Mouse (Mus musculus) T-helper 17 cell (primary cell): ENCODE results near the gene Gria2.

Experiments used
- in situ Hi-C, 2 experiments: fragments of 300-600 bp; cut with MboI, MseI; formaldehyde crosslinking; loops; 1 replicate in 1 of 2; 2 replicates in 1 of 2; pipeline ENCODE4 v1.15.1; 2025; ENCODE audit warnings: high pct_unique_total_duplicates in 2 of 2

The Gria2 gene

GRCm38 (mm10) chr3:80780383-80781143, 22.1 kb downstream of the Gria2 start:
- in situ Hi-C loops: no loop called here

GRCm38 (mm10) chr3:80776628-80777027, 26.0 kb downstream of the Gria2 start:
- in situ Hi-C loops: no loop called here

GRCm38 (mm10) chr3:80775971-80776370, 26.7 kb downstream of the Gria2 start:
- in situ Hi-C loops: no loop called here

GRCm38 (mm10) chr3:80774005-80774764, 28.4 kb downstream of the Gria2 start:
- in situ Hi-C loops: no loop called here

- in situ Hi-C loops: no loop called here
Measured at GRCm38 (mm10) chr3:80773232-80773631, 29.4 kb downstream of the Gria2 start.

- in situ Hi-C loops: no loop called here
Measured at GRCm38 (mm10) chr3:80769506-80770235, 33.0 kb downstream of the Gria2 start.

- in situ Hi-C loops: no loop called here
Measured at GRCm38 (mm10) chr3:80758955-80759354, 43.7 kb downstream of the Gria2 start.

GRCm38 (mm10) chr3:80758363-80758762, 44.3 kb downstream of the Gria2 start:
- in situ Hi-C loops: no loop called here

GRCm38 (mm10) chr3:80750786-80751185, 51.8 kb downstream of the Gria2 start:
- in situ Hi-C loops: no loop called here

- in situ Hi-C loops: no loop called here
Measured at GRCm38 (mm10) chr3:80725205-80725604, 77.4 kb downstream of the Gria2 start.

GRCm38 (mm10) chr3:80713123-80713522, 89.5 kb downstream of the Gria2 start:
- in situ Hi-C loops: no loop called here

GRCm38 (mm10) chr3:80708992-80709391, 93.6 kb downstream of the Gria2 start:
- in situ Hi-C loops: no loop called here

GRCm38 (mm10) chr3:80702173-80702572, 100.5 kb downstream of the Gria2 start:
- in situ Hi-C loops: no loop called here

GRCm38 (mm10) chr3:80697523-80697922, 105.1 kb downstream of the Gria2 start:
- in situ Hi-C loops: no loop called here

GRCm38 (mm10) chr3:80694965-80695364, 107.7 kb downstream of the Gria2 start:
- in situ Hi-C loops: no loop called here

- in situ Hi-C loops: no loop called here
Measured at GRCm38 (mm10) chr3:80665105-80665504, 137.5 kb downstream of the Gria2 start.

- in situ Hi-C loops: no loop called here
Measured at GRCm38 (mm10) chr3:80663293-80663692, 139.3 kb downstream of the Gria2 start.

GRCm38 (mm10) chr3:80661838-80662237, 140.8 kb downstream of the Gria2 start:
- in situ Hi-C loops: no loop called here

- in situ Hi-C loops: no loop called here
Measured at GRCm38 (mm10) chr3:80652213-80652612, 150.4 kb downstream of the Gria2 start.
